Mouse (Mus musculus): ENCODE data around the gene Vti1a.

The Vti1a gene

GRCm38 (mm10) chr19:55456325-55457091 lies 140.4 kb downstream of the Vti1a start:
- no peak for DNase-seq (ENCODE audit: low spot score in 2 of 2)

GRCm38 (mm10) chr19:55461963-55462362 lies 145.9 kb downstream of the Vti1a start:
- no peak for DNase-seq (ENCODE audit: low spot score in 2 of 2)

GRCm38 (mm10) chr19:55463670-55464069 lies 147.6 kb downstream of the Vti1a start:
- no peak for DNase-seq (ENCODE audit: low spot score in 2 of 2)

DNA sequence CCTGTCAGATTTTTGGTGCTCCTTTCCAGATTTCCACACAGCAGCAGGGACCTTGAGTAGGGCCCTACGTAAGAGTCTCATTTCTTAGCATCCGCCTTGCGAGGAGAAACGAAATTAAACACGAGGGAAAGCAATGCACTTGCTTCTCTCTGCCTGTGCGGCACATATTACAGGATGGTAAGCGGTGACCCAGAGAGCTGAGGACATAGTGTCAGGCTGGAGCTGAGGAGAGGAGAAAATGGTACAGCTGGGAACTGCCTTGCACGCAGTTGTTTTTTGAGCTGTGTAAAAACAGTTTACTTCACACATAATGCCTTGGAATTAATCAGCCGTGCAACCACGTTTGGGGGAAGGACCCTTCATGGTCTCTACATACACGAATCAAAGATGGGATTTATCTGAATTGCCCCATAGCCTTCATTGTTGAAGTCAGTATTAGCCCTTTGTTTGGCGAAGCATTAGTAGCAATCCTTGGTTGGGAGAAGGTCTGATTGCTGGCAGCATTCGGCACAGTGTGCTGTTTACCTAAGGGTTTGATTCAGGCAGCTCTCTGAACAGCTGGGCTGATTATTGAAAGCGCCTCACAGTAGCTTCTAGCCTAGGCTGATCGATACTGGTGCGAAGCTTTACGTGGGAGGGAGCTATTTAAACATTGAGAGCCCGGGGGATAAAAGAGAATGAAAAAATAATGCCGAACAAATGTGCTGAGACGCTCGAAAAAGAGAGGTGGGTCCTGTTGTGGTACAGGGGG lies 153.4 kb downstream of the Vti1a start:
- no peak for DNase-seq (ENCODE audit: low spot score in 2 of 2)

- DNase-seq (ENCODE audit: low spot score in 2 of 2) = no peak
Measured at GRCm38 (mm10) chr19:55472582-55472981, 156.5 kb downstream of the Vti1a start.

DNA sequence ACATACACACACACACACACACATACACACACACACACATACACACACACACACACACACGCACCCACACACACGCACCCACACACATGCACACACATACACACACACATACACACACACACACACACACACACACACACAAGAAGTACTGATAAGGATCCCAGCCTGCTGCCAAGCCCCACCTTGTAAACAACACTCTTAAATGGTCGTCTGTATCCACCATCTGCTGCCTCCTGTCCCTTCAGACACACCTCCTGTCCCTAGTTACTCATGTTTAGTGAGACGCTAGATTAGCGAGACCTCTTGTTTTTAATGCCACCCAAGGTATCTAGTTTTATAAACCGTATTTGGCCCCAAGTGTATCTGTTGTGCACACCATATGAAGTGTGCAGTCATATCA lies 158.1 kb downstream of the Vti1a start:
- no peak for DNase-seq (ENCODE audit: low spot score in 2 of 2)

GRCm38 (mm10) chr19:55480526-55480925 lies 164.4 kb downstream of the Vti1a start:
- DNase-seq (ENCODE audit: low spot score in 2 of 2) = no peak

DNA sequence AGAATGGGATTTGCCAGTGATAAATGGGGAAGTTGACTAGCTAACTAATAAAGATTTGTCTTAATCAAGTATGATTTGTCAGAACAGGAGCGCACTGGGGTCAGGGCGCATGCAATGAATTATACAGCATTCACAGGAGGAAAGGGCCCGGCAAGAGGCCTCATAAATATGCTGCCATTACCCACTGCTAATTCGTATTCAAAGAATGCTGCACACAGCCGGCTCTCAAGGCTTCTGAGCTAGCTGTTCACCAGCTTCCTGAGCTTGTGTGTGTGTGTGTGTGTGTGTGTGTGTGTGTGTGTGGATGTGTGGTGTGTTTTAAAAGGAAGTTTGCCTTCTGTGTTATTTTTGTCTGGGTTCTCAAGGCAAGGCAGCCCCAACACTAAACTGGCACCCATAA lies 165.2 kb downstream of the Vti1a start:
- no peak for DNase-seq (ENCODE audit: low spot score in 2 of 2)

DNA sequence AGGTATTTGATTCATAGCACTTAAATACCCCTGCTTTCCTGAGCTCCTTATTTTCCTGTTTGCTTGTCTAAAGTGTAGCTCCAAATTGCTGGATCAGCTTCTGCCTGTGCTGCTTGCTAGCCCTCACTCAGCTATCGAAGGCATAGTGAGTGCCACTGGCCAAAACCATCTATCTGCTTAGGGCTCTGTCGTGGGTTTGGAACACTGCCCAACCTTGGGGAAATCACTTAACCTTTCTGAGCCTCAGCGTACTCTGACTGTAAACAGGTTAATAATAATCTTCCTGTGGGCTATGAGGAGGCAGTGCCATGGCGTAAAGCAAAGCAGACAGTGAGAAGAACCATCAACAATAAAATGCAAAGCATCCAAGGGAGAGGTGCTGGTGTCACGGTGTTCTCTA lies 167.4 kb downstream of the Vti1a start:
- no peak for DNase-seq (ENCODE audit: low spot score in 2 of 2)

DNA sequence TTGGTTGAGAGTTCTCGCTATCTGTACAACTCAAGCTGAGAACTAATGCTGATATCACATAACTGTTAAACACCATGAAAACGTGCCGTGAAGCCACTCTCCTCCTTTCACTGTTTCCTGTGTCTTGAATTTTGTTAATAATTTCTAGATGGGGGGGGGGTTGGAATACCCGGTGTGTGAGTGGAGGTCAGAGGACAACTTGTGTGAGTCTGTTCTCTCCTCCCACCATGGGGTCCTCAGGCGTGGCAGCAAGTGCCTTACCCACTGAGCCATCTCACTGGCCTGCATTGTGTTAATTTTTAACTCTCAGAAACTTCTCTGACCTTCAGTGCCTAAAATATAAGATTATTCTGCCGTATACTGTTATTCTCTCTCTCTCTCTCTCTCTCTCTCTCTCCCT lies 168.5 kb downstream of the Vti1a start:
- DNase-seq (ENCODE audit: low spot score in 2 of 2) = no peak

DNA sequence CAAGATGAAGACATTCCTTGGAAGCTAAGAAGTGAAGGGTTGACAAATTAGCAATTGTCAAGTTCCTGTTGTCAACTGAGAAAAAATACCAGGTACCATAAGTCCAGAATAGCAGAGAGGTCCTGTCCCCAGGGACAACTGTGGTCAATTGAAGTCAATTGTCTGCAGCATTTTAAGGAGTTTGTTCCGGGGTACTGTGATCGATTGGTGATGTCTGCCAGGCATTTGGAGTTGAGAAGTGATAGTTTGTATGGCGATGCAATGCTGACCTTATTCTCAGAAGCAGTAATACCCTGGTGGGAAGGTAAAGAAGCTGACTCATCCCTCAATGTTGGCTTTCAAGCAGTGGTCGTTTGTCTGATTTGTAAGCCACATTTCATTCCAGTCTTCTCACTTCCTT lies 170.4 kb downstream of the Vti1a start:
- no peak for DNase-seq (ENCODE audit: low spot score in 2 of 2)

DNA sequence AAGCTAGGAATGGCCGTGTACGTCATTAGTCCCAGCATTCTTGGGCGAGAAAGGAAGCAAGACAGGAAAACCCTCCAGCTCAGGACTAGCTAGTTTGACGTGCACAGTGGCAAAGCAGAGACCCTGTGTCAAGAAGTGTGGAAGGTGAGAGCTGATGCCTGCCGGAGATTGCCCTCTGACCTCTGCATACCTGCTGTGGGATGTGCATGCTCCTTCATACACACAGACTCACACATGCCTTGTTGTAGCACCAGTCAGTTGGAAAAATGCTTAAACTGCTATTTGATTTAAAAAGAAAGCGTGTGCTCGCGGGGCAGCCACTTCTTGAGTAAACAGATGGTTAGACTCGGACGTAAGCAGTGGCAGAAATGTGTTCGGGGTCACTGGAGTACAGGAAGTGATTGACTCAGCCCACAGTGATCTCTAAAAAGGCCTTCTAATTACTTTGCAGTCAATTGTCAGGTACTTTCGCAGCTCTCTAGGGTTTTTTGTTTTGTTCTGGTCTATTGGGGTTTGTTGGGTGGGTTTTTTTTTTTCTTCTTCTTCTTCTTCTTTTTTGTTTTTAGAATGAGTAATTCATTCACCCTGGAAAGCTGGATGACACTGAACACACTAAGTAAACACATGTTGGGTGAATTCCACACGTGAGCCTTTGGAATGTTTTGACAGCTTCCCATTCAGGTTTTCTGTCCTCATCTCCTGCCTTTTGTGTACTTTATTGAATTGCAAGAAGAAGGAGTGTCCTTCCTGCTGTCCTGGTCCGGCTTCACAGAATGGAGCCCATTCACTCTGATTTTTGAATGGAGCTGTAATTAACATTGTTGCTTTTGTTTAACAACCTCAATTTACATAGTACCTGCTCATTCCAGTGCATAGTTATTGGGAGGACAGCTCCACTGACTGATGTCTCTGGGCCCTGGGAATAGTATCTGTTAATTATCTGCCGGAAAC lies 175.3 kb downstream of the Vti1a start:
- no peak for DNase-seq (ENCODE audit: low spot score in 2 of 2)

DNA sequence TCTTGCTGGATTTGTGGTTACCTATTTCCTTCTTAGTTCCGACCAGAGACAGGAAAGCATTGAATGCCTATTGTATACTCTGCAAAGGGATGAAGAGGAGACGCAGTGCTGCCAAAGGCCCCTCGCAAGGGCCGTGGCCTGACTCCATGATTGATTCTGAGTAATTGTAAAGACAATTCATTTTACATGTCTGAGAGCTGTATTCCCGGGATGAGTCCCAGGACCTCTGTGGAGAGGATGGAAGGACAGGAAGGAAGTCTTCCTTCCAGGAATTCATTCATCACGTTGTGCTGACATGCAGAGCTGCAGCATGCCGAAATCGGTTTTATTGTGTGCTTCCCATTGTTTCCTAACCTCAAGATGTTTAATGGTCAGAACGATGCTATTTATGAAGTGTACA lies 180.2 kb downstream of the Vti1a start:
- no peak for DNase-seq (ENCODE audit: low spot score in 2 of 2)

GRCm38 (mm10) chr19:55499179-55499863 lies 183.2 kb downstream of the Vti1a start:
- DNase-seq (ENCODE audit: low spot score in 2 of 2) = no peak

DNA sequence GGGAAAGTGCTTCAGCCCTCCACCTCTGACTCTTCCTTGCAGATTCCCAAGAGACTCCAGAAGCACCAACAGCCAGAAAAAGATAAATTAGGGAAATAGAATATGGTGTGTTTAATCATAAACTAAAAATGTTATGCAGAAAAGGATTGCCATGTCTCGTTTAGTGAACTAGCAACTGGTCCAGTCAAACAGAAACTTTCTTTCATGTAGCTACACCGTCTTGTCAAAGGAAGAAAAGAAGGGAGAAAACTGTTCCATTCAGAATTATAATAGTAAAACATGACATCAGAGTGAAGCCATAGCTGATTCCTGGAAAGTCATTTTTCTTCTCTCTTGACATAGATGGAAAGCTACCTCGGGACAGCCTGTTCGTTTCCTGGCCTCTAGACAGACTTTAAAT lies 185.9 kb downstream of the Vti1a start:
- DNase-seq (ENCODE audit: low spot score in 2 of 2) = no peak

DNA sequence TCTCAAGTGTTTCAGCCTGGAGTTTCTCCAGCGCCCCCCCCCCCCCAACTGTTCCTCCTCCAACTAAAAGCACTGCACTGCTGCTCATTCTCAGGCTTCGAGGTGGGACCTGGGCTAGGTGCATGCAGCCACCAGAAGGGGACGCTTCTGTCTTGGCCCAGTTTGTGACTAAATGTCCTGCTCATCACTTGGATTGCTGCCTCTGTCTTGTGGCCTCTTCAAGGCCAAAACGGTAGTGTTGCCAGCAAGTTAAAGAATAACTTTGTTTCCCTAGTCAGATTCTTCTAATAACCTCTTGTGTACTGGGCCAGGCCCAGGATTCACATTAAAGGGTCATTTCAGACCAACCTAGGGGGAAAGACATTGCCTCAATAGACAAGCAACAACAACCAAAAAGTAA lies 187.7 kb downstream of the Vti1a start:
- DNase-seq (ENCODE audit: low spot score in 2 of 2) = no peak

DNA sequence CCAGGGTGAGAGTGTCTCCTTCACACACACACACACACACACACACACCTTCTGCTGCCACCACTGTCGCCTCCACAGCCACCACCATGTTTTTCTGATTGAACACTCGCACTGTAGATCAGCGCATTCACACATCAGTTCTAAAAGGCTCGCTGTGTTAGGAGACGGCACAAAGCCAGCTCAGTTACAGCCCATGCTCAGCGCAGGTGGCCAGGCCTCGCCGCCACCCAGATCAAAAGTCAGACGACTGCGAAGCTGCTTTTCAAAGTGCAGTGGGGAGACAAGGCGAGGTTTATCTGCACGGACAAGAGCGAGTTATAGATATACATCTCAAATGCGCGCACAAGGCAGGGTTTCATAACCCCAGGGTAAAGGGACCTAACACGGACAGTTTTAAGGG lies 191.7 kb downstream of the Vti1a start:
- DNase-seq (ENCODE audit: low spot score in 2 of 2) = no peak

GRCm38 (mm10) chr19:55508239-55508638 lies 192.1 kb downstream of the Vti1a start:
- no peak for DNase-seq (ENCODE audit: low spot score in 2 of 2)

GRCm38 (mm10) chr19:55508965-55509364 lies 192.9 kb downstream of the Vti1a start:
- DNase-seq (ENCODE audit: low spot score in 2 of 2) = no peak

DNA sequence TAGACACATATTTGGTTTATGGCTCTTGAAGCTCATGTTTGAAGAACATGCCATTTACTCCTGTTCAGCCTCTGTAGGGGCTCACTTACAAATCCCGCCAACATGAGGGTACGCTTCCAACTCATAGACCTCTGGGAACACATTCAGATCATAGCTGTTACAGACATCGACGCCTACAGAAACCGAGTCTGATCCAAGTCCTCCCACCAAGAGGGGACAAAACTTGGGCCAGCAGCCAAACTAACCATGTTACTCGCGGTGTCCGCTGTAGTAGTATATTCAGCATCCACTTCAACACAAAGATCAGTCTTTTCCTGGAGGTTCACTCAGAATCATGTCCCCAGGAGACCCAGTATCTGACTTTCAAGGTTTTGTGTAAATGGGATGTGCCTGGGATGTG lies 193.5 kb downstream of the Vti1a start:
- DNase-seq (ENCODE audit: low spot score in 2 of 2) = no peak

DNA sequence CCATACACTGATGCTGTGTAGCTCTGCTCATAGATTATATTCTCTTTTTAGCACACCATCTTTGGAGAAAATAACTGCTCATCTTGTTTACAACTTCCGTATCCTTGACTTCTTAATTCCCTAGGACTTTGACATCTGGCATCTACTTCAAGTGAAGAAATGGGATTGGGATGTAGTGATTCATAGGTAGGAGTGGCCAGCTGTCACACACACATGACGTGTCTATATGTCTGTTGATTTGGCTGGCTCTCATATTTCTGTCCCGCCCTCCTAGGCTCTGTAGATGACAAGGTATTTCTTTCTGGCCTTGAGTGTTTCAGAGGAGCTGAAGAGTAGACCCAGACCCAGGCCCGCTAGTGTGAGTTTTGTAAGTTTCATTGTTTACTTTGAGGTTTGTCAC lies 197.8 kb downstream of the Vti1a start:
- no peak for DNase-seq (ENCODE audit: low spot score in 2 of 2)

GRCm38 (mm10) chr19:55520236-55520635 lies 204.1 kb downstream of the Vti1a start:
- DNase-seq (ENCODE audit: low spot score in 2 of 2) = no peak
